Mouse (Mus musculus): ENCODE results near the gene Arfgef3.

- TF ChIP-seq CTCF (IDR thresholded peaks at IDR 0.05; ENCODE audit: borderline replicate concordance, control insufficient read depth, extremely low read depth, insufficient read depth, low read length, poor library complexity) (no peak), POLR2A (IDR thresholded peaks at IDR 0.05; ENCODE audit: control insufficient read depth, extremely low read depth, insufficient read depth, low read length, poor library complexity) (no peak)
Measured at GRCm38 (mm10) chr10:18742086-18742485, 1.7 kb downstream of the Arfgef3 start.

Measured in thymus, adult 2 months (tissue).